Mouse (Mus musculus) myocyte (in vitro differentiated cells): ENCODE results near the gene Fut11.

Experiments
- POLR2A ChIP-seq: IDR thresholded peaks from one replicate; pipeline ENCODE4 v1.6.1; 2011; ENCODE audit warnings: low read depth, mild to moderate bottlenecking, control low read depth, moderate library complexity; ENCODE audit not compliant: insufficient read length
- POLR2AphosphoS2 ChIP-seq: IDR thresholded peaks from one replicate; pipeline ENCODE4 v1.6.1; 2011; ENCODE audit warnings: low read depth, control low read depth; ENCODE audit not compliant: insufficient read length
- SRF ChIP-seq: IDR thresholded peaks from one replicate; pipeline ENCODE4 v1.6.1; 2011; ENCODE audit warnings: low read depth; ENCODE audit not compliant: control insufficient read depth, insufficient read length

- TF ChIP-seq POLR2A: no peak
- TF ChIP-seq POLR2AphosphoS2: no peak
- no peak for TF ChIP-seq SRF
Measured at GRCm38 (mm10) chr14:20686576-20686975, 8.2 kb upstream of the Fut11 start.
